Mouse (Mus musculus) lung, adult 2 months (tissue): ENCODE data around the gene Gjb4.

ENCODE experiments used
- CTCF ChIP-seq: fragments of 200-500 bp; IDR thresholded peaks from 2 replicates; pipeline ENCODE4 v1.5.1; 2011; ENCODE audit warnings: mild to moderate bottlenecking, low read length, control low read depth; ENCODE audit not compliant: insufficient read depth
- POLR2A ChIP-seq: fragments of 200-500 bp; IDR thresholded peaks from 2 replicates; pipeline ENCODE4 v1.6.1; 2011; ENCODE audit warnings: low read depth, mild to moderate bottlenecking, control low read depth, low read length, borderline replicate concordance; ENCODE audit errors: extremely low read depth

- TF ChIP-seq CTCF (no peak), POLR2A (no peak)
These were observed 4.1 kb upstream of the Gjb4 start, which contains the start of gene Gjb5 for GRCm38 (mm10) chr4:127358018-127358417.
